Mouse (Mus musculus) hindbrain, embryonic 16.5 days (tissue): Measurements from ENCODE around the gene Diaph3. TPM values are rescaled to one million over a fixed set of nuclear protein-coding genes. Genes with fewer than 3 reads are reported as not detected.
A peak's percentile ranks its signal among the peaks of the same experiment; 100 is the strongest.
"Not testable (repeated sequence)": the region's sequence is repeated elsewhere in the genome, so short reads cannot be mapped to it uniquely, and the experiment has no call there.

ENCODE experiments used
- ATAC-seq: fragments of 200-750 bp; cut with Nextera tagmentation; 2 replicates; pipeline ENCODE4 v1.8.0; 2017; ENCODE audit warnings: moderate TSS enrichment, moderate library complexity
- H3K27ac ChIP-seq: fragments of 300-500 bp; sonication (generic); 2 replicates; pipeline ENCODE4 v1.5.1; 2014; ENCODE audit warnings: low read depth, mild to moderate bottlenecking, control low read depth, low read length, moderate library complexity
- H3K27me3 ChIP-seq: fragments of 300-500 bp; sonication (generic); replicated peaks from 2 replicates; pipeline ENCODE4 v1.6.1; 2014; ENCODE audit warnings: low read length; ENCODE audit not compliant: control insufficient read depth, insufficient read depth
- H3K36me3 ChIP-seq: fragments of 300-500 bp; sonication (generic); 2 replicates; pipeline ENCODE4 v1.6.1; 2014; ENCODE audit warnings: mild to moderate bottlenecking, low read length, moderate library complexity, mixed read lengths; ENCODE audit not compliant: control insufficient read depth, insufficient read depth
- H3K4me1 ChIP-seq: fragments of 300-500 bp; sonication (generic); 2 replicates; pipeline ENCODE4 v1.6.1; 2014; ENCODE audit warnings: low read depth, low read length; ENCODE audit not compliant: control insufficient read depth, insufficient read depth
- H3K4me2 ChIP-seq: fragments of 300-500 bp; sonication (generic); 2 replicates; pipeline ENCODE4 v1.6.1; 2014; ENCODE audit warnings: mild to moderate bottlenecking, low read length, control low read depth, moderate library complexity
- H3K4me3 ChIP-seq: fragments of 300-500 bp; sonication (generic); 2 replicates; pipeline ENCODE4 v1.5.1; 2014; ENCODE audit warnings: mild to moderate bottlenecking, low read length, control low read depth, moderate library complexity
- H3K9ac ChIP-seq: fragments of 300-500 bp; sonication (generic); 2 replicates; pipeline ENCODE4 v1.6.1; 2014; ENCODE audit warnings: low read depth, mild to moderate bottlenecking, control low read depth, low read length, moderate library complexity
- H3K9me3 ChIP-seq: fragments of 300-500 bp; sonication (generic); 2 replicates; pipeline ENCODE4 v1.6.1; 2014; ENCODE audit warnings: mild to moderate bottlenecking, low read length, moderate library complexity; ENCODE audit not compliant: control insufficient read depth
- WGBS: fragments of 180-500 bp; shearing (Covaris S2); extraction: QIAGEN DNeasy Blood & Tissue Kit; methylation state at CpG from one replicate; pipeline ENCODE4 v1.1.7; 2014; 5-methylcytosine and 5-hydroxymethylcytosine counted together
- polyA plus RNA-seq: library from polyadenylated mRNA; unstranded; fragments of >200 nt; fragmentation: Nextera tagmentation; extraction: Ambion mirVana; gene quantifications from 2 replicates; pipeline ENCODE4 v1.2.1, GENCODE M21; 2015

Diaph3 gene
- polyA plus RNA-seq, 1 experiment from 2014 or later: 4.1 TPM

GRCm38 (mm10) chr14:86741855-86742531 is 399.0 kb downstream of the Diaph3 start:
- no peak for ATAC-seq
- 98% methylated on average over 7 of the region's 7 CpGs for WGBS
- no peak overlapping the region for H3K4me3 ChIP-seq

GRCm38 (mm10) chr14:86738916-86739315 is 402.1 kb downstream of the Diaph3 start:
- H3K4me1 ChIP-seq: no peaks in the 10 kb centered on the region
- no peak for ATAC-seq
- H3K27ac ChIP-seq: no peak overlapping the region
- no peak overlapping the region for H3K9ac ChIP-seq
- no peaks in the 10 kb centered on the region for H3K27me3 ChIP-seq
- H3K36me3 ChIP-seq: no peaks in the 10 kb centered on the region
- H3K4me3 ChIP-seq: no peak overlapping the region
- H3K4me2 ChIP-seq: no peak overlapping the region
- 28% methylated on average over 5 of the region's 5 CpGs for WGBS
- H3K9me3 ChIP-seq: no peaks in the 10 kb centered on the region

More at GRCm38 (mm10) chr14:86741855-86742531, 399.0 kb downstream of the Diaph3 start:
- Histone ChIP-seq H3K4me1 (no peaks in the 10 kb centered on the region), H3K27me3 (no peaks in the 10 kb centered on the region), H3K27ac (no peak overlapping the region), H3K36me3 (no peaks in the 10 kb centered on the region), H3K4me2 (no peak overlapping the region), H3K9ac (no peak overlapping the region), H3K9me3 (no peaks in the 10 kb centered on the region)

GRCm38 (mm10) chr14:86736646-86737045 is 404.4 kb downstream of the Diaph3 start:
- WGBS: 92% methylated on average over 1 of the region's 1 CpGs
- Histone ChIP-seq H3K9me3 (no peaks in the 10 kb centered on the region), H3K4me1 (no peaks in the 10 kb centered on the region), H3K36me3 (no peaks in the 10 kb centered on the region), H3K4me3 (no peak overlapping the region), H3K27me3 (no peaks in the 10 kb centered on the region), H3K27ac (no peak overlapping the region), H3K9ac (no peak overlapping the region), H3K4me2 (no peak overlapping the region)
- ATAC-seq: no peak

GRCm38 (mm10) chr14:86731300-86731699 is 409.7 kb downstream of the Diaph3 start:
- peaks cover 3% of the 10 kb centered on the region for H3K4me1 ChIP-seq
- no peak overlapping the region for H3K4me2 ChIP-seq
- no peaks in the 10 kb centered on the region for H3K27me3 ChIP-seq
- H3K27ac ChIP-seq: no peak overlapping the region
- no peak overlapping the region for H3K4me3 ChIP-seq
- no peak for ATAC-seq
- no peaks in the 10 kb centered on the region for H3K9me3 ChIP-seq
- no peaks in the 10 kb centered on the region for H3K36me3 ChIP-seq
- 18% methylated on average over 1 of the region's 1 CpGs for WGBS
- no peak overlapping the region for H3K9ac ChIP-seq

GRCm38 (mm10) chr14:86729617-86730098 is 411.4 kb downstream of the Diaph3 start:
- Histone ChIP-seq H3K9ac (no peak overlapping the region), H3K4me2 (no peak overlapping the region), H3K4me1 (peaks cover 3% of the 10 kb centered on the region), H3K9me3 (no peaks in the 10 kb centered on the region), H3K27ac (no peak overlapping the region), H3K36me3 (no peaks in the 10 kb centered on the region), H3K27me3 (no peaks in the 10 kb centered on the region), H3K4me3 (no peak overlapping the region)
- ATAC-seq: 0 out of 2 replicates have a peak, but pooled peaks have one; percentile 34
- 60% methylated on average over 4 of the region's 4 CpGs for WGBS

- ATAC-seq: no peak
- H3K4me1 ChIP-seq: peaks cover 3% of the 10 kb centered on the region
- H3K4me3 ChIP-seq: no peak overlapping the region
- no peak overlapping the region for H3K27ac ChIP-seq
- no peaks in the 10 kb centered on the region for H3K9me3 ChIP-seq
- H3K27me3 ChIP-seq: no peaks in the 10 kb centered on the region
- no peak overlapping the region for H3K9ac ChIP-seq
- H3K4me2 ChIP-seq: no peak overlapping the region
- no peaks in the 10 kb centered on the region for H3K36me3 ChIP-seq
- WGBS: 92% methylated on average over 5 of the region's 5 CpGs
Observed at GRCm38 (mm10) chr14:86727538-86728045, 413.4 kb downstream of the Diaph3 start.

- no peak overlapping the region for H3K4me2 ChIP-seq
- H3K27me3 ChIP-seq: no peaks in the 10 kb centered on the region
- H3K27ac ChIP-seq: no peak overlapping the region
- H3K9ac ChIP-seq: no peak overlapping the region
- H3K36me3 ChIP-seq: no peaks in the 10 kb centered on the region
- no peaks in the 10 kb centered on the region for H3K4me1 ChIP-seq
- 94% methylated on average over 6 of the region's 6 CpGs for WGBS
- H3K4me3 ChIP-seq: no peak overlapping the region
- no peak for ATAC-seq
- no peaks in the 10 kb centered on the region for H3K9me3 ChIP-seq
Observed at GRCm38 (mm10) chr14:86721768-86722167, 419.3 kb downstream of the Diaph3 start.

GRCm38 (mm10) chr14:86721082-86721481 is 420.0 kb downstream of the Diaph3 start:
- Histone ChIP-seq H3K9me3 (no peaks in the 10 kb centered on the region), H3K4me1 (no peaks in the 10 kb centered on the region), H3K4me3 (no peak overlapping the region), H3K9ac (no peak overlapping the region), H3K27ac (no peak overlapping the region), H3K36me3 (no peaks in the 10 kb centered on the region), H3K4me2 (no peak overlapping the region), H3K27me3 (no peaks in the 10 kb centered on the region)
- no peak for ATAC-seq
- WGBS: 89% methylated on average over 3 of the region's 3 CpGs

- not testable (repeated sequence) for ATAC-seq, H3K27ac ChIP-seq, H3K27me3 ChIP-seq, H3K4me1 ChIP-seq, H3K4me3 ChIP-seq, H3K36me3 ChIP-seq, H3K9ac ChIP-seq, H3K9me3 ChIP-seq, H3K4me2 ChIP-seq
Observed at GRCm38 (mm10) chr14:86720408-86720807, 420.6 kb downstream of the Diaph3 start.
